In the genomic region with DNA sequence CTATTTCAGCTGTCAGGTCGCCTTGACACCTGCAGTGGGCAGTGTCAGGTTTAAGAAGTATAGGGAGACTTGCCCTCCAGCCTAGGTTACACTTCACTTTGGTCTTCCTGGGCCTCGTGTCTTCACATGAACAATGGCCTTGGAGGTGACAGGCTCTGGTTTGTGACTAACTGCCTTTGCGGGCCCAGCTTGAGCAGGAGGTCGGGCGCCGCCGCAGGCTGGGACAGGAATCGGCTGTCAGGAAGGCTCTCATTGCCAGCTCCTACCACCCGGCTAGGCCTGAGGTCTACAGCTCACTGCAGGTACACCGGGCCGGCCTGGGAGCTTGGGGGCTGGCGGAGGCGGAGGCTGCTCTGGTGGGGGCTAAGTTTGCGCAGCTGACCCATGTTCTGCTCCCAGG, we compare ENCODE assay signal across 8 mouse cellular contexts. TPM values are rescaled to one million over a fixed set of nuclear protein-coding genes. Genes with fewer than 3 reads are reported as not detected.
DNase-seq lines count a peak whose midpoint lies in the region.

No protein-coding gene starts in this region.

- 18% methylated on average over 14 of the region's 14 CpGs for WGBS in embryonic facial prominence, embryonic 10.5 days
- whole genome bisulfite sequencing in macrophage (ENCODE audit: missing documents) = 19% methylated on average over 14 of the region's 14 CpGs

- peak overlapping the region; percentile 94 for H3K4me3 ChIP-seq in embryonic facial prominence, embryonic 10.5 days
- peak overlapping the region; percentile 98 for H3K4me3 ChIP-seq in macrophage (ENCODE audit: inconsistent target)

- peaks cover 20% of the 10 kb centered on the region for H3K36me3 ChIP-seq in embryonic facial prominence, embryonic 10.5 days (replicated peaks)
- H3K36me3 ChIP-seq in macrophage (ENCODE audit: inconsistent target) = peaks cover 3% of the 10 kb centered on the region; the same call in 1 of the 2 replicates

- no peaks in the 10 kb centered on the region for H3K9me3 ChIP-seq in embryonic facial prominence, embryonic 10.5 days

- no peaks in the 10 kb centered on the region for H3K27me3 ChIP-seq in embryonic facial prominence, embryonic 10.5 days (replicated peaks; ENCODE audit: low read depth, poor library complexity, severe bottlenecking)

- intact Hi-C loops in gastrocnemius, postnatal 14 days (cut with DNase I; ENCODE audit: low total_unique reads) = no loop called here
- intact Hi-C loops in gastrocnemius, postnatal 36 days (cut with DNase I) = no loop called here
- intact Hi-C loops in heart, postnatal 10 days (cut with DNase I) = no loop called here

- peak overlapping the region; percentile 92; the same call in 1 of the 2 replicates for H3K27ac ChIP-seq in embryonic facial prominence, embryonic 10.5 days (replicated peaks)
- peak overlapping the region; percentile 41 for H3K27ac ChIP-seq in macrophage

- peaks cover 50% of the 10 kb centered on the region for H3K4me1 ChIP-seq in embryonic facial prominence, embryonic 10.5 days

- DNase-seq in gastrocnemius, postnatal 14 days = peak; percentile 51
- no peak for DNase-seq in gastrocnemius, postnatal 36 days
- peak; percentile 88 to 92 for DNase-seq in adrenal gland, adult (ENCODE audit: inconsistent age in 2 of 2, low spot score in 1 of 2)
- DNase-seq in embryonic facial prominence, embryonic 10.5 days (ENCODE audit: low spot score) = peak; percentile 64
- peak; percentile 64 to 65 for DNase-seq in heart, postnatal 10 days
- DNase-seq in layer of hippocampus, adult 9-11 months = peak; percentile 69
- DNase-seq in spleen, postnatal 36 days (ENCODE audit: low spot score in 2 of 2) = peak; percentile 58 to 59

- H3K79me2 ChIP-seq in macrophage (ENCODE audit: inconsistent target) = peaks cover 19% of the 10 kb centered on the region; the same call in 1 of the 2 replicates

RNA-seq across cellular contexts. Expression of a gene that starts 0.9 kb away (rescaled TPM):
- total RNA-seq in gastrocnemius, postnatal 14 days (2021) = 1 to 10 TPM; 6.8 to 8.8 TPM
- 10 to 100 TPM; 10.5 to 10.6 TPM for total RNA-seq in gastrocnemius, postnatal 36 days (2021)
- polyA plus RNA-seq in embryonic facial prominence, embryonic 10.5 days (2016; fragmentation: Nextera tagmentation; extraction: Ambion mirVana) = 16.0 and 16.3 TPM in 2 replicates
- 10 to 100 TPM; 11.9 to 14.2 TPM for total RNA-seq in heart, postnatal 10 days (2021)
- total RNA-seq in macrophage (2018; cell fraction: chromatin; rRNA removed) = 10 to 100 TPM in 19 of 26 experiments, 1 to 10 TPM in 7; 5.4 to 44.7 (median 17.3) TPM
- total RNA-seq in macrophage (2018; cell fraction: cytosol; rRNA removed) = 10 to 100 TPM in 20 of 26 experiments, 1 to 10 TPM in 6; 5.9 to 17.9 (median 13.8) TPM
- total RNA-seq in macrophage (2018; cell fraction: nucleus; rRNA removed) = 10 to 100 TPM in 20 of 26 experiments, 1 to 10 TPM in 6; 4.4 to 32.4 (median 16.5) TPM
- 4.3 to 17.5 TPM (median 13.1 TPM) in 3 replicates for polyA plus RNA-seq in macrophage (2018)

RNA-seq across cellular contexts. Expression of a gene that starts 2.9 kb away (rescaled TPM):
- 10 to 100 TPM; 42.8 to 46.5 TPM for total RNA-seq in gastrocnemius, postnatal 14 days (2021)
- total RNA-seq in gastrocnemius, postnatal 36 days (2021) = 10 to 100 TPM; 42.8 to 47.6 TPM
- 134 and 137 TPM in 2 replicates for polyA plus RNA-seq in embryonic facial prominence, embryonic 10.5 days (2016; fragmentation: Nextera tagmentation; extraction: Ambion mirVana)
- 10 to 100 TPM; 47.9 to 52.7 TPM for total RNA-seq in heart, postnatal 10 days (2021)
- total RNA-seq in macrophage (2018; cell fraction: chromatin; rRNA removed) = 10 to 100 TPM in 24 of 26 experiments, 1 to 10 TPM in 2; 5.8 to 48.3 (median 27.5) TPM
- 10 to 100 TPM; 30.9 to 65.6 (median 45.4) TPM for total RNA-seq in macrophage (2018; cell fraction: cytosol; rRNA removed)
- 10 to 100 TPM; 10.0 to 52.3 (median 24.8) TPM for total RNA-seq in macrophage (2018; cell fraction: nucleus; rRNA removed)
- polyA plus RNA-seq in macrophage (2018) = 37.6 to 60.2 TPM (median 56.1 TPM) in 3 replicates

RNA-seq across cellular contexts. Expression of a gene that starts 17.4 kb away (rescaled TPM):
- 1 to 10 TPM; 5.7 TPM for total RNA-seq in gastrocnemius, postnatal 14 days (2021)
- 1 to 10 TPM; 8.1 to 8.8 TPM for total RNA-seq in gastrocnemius, postnatal 36 days (2021)
- 0.34 and 0.76 TPM in 2 replicates for polyA plus RNA-seq in embryonic facial prominence, embryonic 10.5 days (2016; fragmentation: Nextera tagmentation; extraction: Ambion mirVana)
- 1 to 10 TPM; 6.5 to 6.7 TPM for total RNA-seq in heart, postnatal 10 days (2021)
- total RNA-seq in macrophage (2018; cell fraction: chromatin; rRNA removed) = 1 to 10 TPM in 22 of 26 experiments, under 1 TPM in 3, not detected in 1; 0.37 to 5.0 (median 2.4) TPM
- 1 to 10 TPM; 1.2 to 3.1 (median 1.9) TPM for total RNA-seq in macrophage (2018; cell fraction: cytosol; rRNA removed)
- total RNA-seq in macrophage (2018; cell fraction: nucleus; rRNA removed) = 1 to 10 TPM in 25 of 26 experiments, under 1 TPM in 1; 0.87 to 4.5 (median 2.6) TPM
- polyA plus RNA-seq in macrophage (2018) = 1.6 to 2.1 TPM (median 1.6 TPM) in 3 replicates

Comparison
In these comparisons a context has a peak if more than half of its experiments do, and no peak if none do; other contexts are left out.
1. DNase-seq: peak in gastrocnemius, postnatal 14 days (single experiment), adrenal gland, adult (2 of 2), embryonic facial prominence, embryonic 10.5 days (single experiment), heart, postnatal 10 days (2 of 2), layer of hippocampus, adult 9-11 months (single experiment) and spleen, postnatal 36 days (2 of 2); none in gastrocnemius, postnatal 36 days (0 of 2).